Mouse (Mus musculus) left cerebral cortex, adult 8-10 months (tissue): ENCODE results near the gene Bbs10. TPM values are rescaled to one million over a fixed set of nuclear protein-coding genes. Genes with fewer than 3 reads are reported as not detected.

Source experiments
- DNase-seq, 2 experiments: peaks; one replicate each; pipeline ENCODE4 v3.0.0; 2022; ENCODE audit warnings: low spot score in 2 of 2
- total RNA-seq, 4 experiments: library from RNA; stranded (reverse); gene quantifications; 2 replicates each; pipeline ENCODE4 v1.2.4; 2022

Gene Bbs10
- total RNA-seq, result 1 to 10 TPM; 5.5 to 6.5 (median 5.7) TPM

DNA sequence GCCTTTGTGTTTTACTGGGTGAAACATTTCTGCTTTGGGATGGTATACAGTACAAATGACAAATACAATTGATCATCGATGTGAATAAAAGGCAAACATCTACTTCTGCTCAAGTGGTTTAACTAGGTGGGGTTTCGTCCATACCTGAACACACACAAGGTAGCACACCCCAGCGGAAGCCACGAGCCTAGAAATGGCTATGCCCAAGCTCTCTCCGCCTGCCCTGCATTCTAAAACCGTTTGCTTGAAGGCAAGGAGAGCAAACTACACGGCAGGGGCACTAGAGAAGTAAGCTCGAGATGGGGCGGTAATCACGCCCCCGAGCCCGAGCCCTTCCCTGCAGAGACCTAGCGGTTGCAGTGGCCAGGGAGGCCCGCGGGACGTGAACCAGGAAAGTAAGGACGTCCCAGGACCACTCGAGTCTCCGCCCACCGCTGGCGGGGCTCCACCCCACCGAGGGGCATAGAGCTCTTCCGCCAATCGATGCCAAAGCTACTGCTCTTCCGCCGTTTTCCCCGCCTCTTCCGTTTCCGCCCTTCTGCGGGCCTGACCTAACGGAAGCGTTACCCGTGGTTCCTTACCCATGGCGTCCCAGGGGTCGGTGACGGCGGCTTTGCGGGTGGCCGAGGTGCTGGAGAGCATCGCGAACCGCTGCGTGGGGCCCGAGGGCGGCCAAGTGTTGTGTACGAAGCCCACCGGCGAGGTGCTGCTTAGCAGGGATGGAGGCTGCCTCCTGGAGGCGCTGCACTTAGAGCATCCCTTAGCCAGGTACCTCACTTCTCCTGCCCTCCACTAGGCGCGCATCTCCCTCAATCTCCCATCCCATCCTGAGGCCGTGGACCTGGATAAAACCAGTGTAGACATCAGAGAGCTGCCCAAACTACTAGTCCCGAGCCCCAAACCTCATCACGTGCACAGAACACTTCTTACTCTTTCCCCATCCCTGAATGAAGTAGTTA, at the start of gene Bbs10:
TSS of gene Bbs10 (plus strand) at position 540 of the 959 bp plus-strand sequence.
- peak; percentile 91 to 95 for DNase-seq

DNA sequence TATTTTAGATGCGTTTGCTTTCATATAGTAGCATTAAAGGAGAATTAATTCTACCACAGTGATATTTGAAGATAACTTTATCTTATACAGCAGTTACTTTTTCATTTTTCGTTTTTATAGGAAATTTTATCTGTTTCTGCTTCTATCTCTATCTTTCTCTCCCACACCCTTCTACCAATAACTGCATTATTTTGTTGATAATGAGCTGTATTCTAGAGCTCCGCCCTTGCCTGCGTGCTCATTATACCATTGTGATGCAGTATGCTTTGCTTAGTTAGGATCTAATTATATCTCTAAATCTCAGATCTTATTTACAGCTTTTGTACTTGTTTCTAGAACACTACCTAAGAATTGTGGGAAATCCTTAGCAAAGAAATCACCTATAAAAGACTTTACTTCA, 48.3 kb upstream of the Bbs10 start:
- no peak for DNase-seq

DNA sequence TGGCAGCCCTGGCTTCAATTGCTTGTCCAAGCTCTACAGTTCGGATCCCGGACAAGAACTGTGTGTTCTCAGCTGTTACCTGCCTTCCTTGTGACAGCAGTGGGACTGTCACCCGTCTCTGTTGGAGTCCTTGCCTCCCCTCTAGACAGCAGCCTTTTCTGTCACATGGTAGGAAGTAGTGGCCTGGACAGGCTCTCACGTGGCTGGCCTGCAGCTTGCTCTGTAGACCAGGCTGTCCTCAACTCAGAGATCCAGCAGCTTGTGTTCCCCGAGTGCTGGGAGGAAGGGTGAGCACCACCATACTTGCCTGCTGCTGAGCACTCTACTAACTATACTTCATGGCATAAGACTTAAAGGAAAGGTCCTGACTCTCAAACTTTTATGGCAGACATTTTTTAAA, 46.8 kb upstream of the Bbs10 start:
- no peak for DNase-seq

DNA sequence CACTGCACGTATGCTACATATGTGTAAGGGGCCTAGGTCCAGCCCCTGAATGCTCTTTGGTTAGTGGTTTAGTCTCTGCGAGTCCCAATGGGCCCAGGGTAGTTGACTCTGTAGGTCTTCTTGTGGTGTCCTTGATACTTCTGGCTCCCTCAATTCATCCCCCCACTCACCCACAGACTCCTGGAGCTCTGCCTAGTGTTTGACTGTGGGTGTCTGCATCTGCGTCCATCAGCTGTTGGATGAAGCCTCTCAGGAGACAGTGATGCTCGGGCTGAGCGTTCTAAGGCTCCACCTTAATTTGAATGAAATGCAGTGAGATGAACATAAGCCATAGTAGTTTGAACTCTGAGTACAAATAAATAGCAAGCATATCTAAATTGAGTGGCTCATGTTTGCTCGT, 43.3 kb upstream of the Bbs10 start:
- DNase-seq, result peak in 1 of 2 experiments; percentile 62

DNA sequence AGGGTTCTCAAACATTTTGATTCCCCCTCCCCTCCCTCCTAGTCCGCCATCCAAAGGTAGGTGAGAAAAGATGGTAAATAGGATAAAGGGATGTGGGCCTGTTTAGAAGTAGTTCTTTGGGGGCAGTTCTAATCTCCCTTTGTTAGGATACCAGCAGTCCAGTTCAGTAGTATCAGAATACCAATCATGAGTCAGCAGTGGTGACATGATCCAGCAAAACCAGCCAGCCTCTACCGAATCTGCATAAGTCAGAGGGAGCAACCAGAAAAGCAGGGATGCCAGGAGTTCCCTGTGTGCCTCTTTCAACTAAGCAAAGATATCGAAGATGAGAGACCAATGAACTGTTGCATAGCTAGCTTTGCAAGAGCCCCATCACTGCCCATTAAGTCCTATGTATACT, 42.3 kb upstream of the Bbs10 start:
- DNase-seq, result no peak

DNA sequence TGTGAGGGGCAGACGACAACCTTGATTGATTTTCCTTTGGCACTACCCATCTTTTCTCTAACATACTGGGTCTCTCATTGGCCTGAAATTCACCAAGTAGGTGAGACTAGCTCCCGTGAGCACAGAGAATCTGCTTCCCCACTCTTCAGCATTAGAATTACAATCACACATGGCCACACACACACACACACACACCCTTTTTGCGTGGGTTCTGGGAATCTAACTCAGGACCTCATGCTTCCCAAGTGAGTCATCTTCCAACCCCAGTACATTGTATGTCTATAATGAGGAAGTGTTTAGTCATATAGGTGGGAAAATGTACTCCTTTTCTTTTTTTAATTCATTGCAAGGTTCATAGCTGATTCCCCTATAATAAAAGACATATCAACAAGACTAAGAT, 41.1 kb upstream of the Bbs10 start:
- peak in 1 of 2 experiments; percentile 66 for DNase-seq

DNA sequence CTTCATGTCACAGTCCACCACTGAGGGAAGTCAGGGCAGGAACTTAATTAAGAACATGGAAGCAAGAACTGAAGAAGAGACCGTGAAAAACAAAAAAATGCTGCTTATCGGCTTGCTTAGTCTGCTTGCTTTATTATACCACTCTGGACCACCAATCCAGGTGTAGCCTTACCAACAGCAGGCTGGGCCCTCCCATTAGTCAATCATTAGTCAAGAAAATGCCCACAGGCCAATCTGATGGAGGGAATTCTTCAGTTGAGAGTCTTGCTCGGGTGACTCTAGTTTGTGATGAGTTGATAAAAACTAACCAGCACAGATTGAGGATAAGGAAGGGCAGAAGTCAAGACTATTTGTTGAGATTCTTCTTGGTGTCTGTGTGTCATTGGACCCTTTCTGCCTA, 40.2 kb upstream of the Bbs10 start:
- no peak for DNase-seq

DNA sequence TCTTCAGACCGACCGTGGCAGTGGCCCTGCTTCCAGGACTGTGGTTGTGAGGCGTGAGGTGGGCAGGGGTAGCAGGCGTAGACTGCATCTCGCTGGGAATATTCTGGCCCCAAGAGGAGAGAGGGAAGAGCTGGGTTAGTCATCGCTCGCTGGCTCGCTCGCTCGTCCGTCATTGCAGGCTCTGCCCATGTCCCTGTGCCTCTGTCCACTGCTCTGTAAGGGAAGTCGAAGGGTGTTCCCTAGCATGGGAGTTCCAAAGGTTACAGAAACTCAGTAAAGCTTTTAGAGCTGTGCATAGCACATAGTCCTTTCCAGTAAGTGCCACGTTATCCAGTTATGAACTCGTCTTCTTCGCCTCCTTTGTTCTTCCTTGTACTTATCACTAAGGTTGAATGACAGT, 26.8 kb upstream of the Bbs10 start:
- DNase-seq, result no peak

DNA sequence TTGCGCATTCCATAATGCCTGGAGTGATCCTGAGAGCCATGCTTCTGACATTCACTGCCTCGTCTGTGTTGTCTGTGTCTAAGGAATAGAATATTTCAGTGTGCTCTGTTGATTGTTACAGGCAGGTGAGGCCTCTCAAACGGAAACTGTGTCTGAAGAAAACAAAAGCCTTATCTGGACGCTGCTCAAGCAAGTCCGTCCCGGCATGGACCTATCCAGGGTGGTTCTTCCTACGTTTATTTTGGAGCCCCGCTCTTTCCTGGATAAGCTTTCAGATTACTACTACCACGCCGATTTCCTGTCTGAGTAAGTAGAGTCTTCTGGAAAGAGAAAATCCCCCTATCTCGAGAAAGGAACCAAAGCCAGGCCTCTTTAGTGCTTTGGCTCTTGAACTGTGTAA, 25.6 kb upstream of the Bbs10 start:
- no peak for DNase-seq

DNA sequence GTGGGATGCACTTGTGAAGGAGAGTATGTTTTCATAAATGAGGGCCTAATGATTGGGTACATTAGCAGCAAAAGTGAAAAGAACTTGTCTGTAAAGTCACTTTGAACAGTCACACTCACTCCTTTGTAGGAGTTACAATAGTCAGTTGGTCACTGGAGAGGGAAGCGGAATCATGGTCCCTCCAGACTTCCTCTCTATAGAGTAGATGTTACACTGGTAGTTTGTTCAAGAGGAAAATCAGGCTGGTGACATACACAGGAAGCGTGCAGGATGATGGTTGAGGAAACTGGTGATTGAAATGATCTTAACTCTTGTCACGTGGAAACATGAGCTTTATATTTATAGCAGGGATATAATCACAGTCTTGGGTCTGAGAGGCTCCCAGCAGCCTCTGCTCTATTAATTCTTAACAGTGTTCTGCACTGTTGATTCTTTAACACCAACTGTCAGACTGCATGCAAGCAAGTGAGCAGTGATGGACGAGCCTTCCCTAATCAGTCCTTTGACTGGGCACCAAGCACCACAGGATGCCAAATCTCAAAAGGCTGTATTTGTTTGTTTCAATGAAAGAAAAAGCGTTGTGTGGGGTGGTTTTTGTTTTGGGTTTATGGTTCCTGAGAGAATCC, 24.9 kb upstream of the Bbs10 start:
- DNase-seq, result no peak

DNA sequence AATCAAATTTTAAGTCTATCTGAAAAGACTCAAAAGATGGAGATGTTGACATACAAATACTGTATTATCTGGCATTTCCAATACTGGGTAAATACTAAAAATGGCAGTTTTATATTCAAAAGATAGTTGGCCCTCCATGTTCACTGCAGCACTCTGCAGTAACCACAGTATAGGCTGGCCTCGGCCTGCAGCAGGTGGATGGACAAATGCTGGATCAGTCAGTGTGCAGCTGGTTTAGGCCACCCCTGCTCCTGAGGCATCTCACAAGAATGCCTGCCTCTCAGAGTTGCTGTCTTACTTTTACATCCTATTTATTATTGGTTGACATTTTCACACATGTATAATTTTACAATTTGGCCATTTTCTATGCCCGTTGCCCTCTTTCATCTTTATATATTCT, 22.7 kb upstream of the Bbs10 start:
- no peak for DNase-seq

DNA sequence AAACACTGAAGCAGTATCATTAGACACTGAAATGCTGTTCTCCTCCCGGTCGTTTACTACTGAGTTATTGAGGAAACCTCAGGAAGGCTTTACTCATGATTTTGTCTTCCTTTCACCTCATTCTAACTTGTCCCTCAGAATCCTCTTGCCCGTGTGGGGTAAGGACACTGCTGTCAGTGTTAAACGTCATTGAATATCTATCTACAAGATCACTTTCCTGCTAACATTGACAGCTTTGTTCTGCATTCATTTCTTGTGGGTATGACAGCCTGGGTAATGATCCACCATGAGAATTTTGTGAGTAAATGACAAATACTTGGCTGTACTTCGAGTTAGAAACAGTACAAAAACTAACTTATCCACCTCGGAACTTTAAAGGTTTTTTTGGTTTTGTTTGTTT, 848 bp upstream of the Bbs10 start:
- DNase-seq, result no peak

DNA sequence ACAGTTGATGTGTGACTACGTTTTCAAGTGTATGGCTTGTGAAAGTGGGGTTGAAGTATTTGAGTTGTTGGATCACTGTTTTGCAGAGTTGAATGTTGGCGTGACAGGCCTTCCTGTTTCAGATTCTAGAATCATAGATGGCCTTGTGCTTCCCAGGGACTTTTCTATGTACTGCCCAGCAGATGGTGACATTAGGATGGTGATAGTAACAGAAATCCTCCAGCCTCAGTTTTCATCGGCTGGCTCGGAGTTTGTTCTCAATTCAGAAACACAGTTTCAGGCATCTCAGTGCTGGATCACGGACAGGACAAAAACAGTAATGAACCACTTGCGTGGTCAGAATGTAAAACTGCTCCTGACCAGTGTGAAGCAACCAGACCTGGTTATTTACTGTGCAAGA, 1.1 kb downstream of the Bbs10 start:
- peak in 1 of 2 experiments; percentile 23 for DNase-seq

DNA sequence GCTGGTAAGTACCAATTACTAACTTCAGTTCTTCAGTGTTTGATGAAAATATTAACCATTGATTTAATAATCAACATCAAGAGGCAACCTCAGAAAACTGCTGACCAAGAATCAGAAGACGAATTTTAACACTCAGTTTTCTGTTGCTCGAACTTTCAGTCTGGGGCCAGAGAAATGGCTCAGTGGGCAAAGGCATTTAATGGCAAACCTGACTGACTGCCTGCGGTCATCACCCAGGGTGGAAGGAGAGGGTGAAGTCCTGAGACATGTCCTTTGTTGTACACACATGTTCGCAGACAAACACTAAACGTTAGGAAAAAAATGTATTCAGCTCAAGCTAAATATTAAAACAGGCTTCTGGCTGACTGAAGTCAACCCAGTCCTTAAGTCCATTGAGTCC, 2.6 kb downstream of the Bbs10 start:
- DNase-seq, result no peak

DNA sequence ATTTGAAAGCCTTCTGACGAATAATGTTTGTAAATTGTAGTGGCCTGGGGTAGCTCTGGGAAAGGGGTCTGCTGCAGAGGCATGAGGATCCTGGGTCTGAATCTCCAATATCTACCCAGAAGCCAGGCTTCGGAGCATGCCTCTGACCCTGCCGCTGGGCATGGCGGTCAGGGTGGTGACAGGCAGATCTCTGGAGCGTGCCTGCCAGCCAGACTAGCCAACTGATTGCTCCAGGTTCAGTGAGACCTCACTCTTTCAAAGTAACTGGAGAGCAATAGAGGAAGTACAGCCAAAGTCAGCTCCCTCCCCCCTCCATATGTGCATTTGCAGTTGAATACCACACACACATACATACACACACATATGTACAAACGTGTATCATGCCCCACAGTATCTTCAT, 4.0 kb downstream of the Bbs10 start:
- no peak for DNase-seq

DNA sequence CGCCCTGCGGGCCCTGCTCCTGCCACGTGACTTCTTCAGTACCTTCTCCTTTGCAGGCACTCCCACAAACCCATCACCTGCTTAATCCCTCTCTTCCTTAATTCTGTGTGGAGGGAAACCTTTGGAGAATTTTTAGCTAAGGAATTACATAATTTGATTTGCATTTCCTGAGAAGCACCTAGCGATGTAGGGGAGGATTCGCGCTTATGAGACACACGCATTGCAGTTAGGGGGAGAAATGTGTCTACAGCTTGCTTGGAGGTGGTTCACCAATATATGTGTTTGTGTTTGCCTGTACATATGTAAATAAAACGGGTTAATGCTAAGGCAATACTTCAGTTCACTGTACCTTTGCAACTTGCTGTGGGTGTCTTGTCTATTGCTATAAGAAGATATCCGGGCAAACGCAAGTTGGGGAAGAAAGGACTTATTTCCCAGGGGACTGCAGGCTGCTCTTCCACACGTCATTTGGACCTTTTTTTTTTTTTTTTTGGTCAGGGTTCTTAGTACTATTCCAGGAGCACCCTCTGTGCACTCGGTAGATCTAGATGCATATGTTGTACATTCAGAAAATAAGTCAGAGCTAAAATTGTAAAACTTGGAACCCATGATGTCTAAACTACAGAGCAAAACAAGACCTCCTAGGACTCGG, 10.5 kb downstream of the Bbs10 start:
- no peak for DNase-seq

DNA sequence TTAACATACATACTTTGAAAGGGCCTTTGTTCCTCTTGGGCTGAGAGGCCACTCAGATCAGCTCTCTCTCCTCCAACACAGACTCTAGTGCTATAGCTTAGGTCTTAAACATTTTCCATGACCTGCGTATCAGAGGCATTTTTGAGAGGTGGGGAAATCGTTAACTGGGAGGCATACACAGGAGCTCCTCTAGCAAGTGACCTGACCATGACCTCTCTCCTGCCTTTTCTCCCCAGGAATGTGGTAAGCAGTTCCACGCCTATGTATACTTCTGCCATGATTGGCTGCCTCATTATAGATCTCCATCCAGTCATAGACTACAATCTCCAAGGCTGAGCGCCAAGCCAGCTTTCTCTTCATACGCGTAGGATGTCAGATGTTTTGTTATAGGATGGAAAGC, 14.8 kb downstream of the Bbs10 start:
- no peak for DNase-seq

DNA sequence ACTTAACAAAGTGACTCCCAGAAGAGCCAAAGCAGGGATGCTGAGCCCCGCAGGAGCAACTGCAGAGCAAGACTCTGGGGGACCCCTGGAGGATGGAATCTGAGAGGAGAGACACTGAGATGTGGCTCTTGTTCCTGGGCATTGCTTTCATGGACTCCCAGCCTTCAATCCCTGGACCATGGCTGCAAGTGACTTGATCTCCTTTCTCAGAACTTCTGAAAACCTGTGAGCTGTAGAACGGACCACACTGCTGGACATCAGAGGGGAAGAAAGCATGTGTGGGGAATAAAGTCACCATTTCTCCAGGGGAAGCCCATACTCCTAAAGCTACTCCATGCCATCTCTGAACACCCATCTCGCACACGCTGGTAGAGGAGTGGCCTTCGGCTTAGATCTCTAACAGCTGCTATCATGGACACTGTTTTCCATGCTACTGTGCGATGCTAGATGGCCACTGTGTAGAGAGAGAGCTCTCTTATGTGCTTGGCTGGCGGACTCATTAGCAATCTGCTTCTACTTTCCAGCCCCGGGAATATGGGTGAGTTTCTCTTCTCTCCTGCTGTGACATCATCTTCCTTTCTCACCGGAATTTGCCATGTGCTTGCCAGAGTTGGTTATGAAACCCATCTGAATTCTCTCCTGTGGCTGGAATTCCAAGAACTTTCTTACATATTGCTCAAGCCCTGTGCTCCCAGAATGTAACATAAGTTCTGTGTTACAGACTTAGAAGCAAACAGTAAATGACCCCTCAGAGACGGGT, 16.3 kb downstream of the Bbs10 start:
- peak in 1 of 2 experiments; percentile 62 for DNase-seq

DNA sequence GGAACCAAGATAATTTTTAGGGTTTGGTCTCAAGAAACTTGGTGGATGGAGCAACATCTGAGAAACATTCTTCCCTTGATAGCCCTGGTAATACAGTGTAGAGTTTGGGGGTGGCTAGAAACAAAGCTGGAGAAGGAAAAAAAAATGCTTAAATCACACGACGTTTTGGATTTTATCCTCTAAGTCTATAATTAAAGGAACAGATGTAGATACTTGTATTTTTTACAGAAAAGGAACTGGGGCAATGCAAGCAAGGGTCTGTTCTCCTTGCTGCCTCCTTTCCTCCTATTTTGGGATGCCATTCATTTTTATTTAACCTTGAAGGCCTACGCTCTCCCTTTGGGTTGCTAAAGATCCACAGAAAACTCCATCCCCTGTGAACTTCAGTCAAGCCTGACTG, 17.5 kb downstream of the Bbs10 start:
- no peak for DNase-seq

DNA sequence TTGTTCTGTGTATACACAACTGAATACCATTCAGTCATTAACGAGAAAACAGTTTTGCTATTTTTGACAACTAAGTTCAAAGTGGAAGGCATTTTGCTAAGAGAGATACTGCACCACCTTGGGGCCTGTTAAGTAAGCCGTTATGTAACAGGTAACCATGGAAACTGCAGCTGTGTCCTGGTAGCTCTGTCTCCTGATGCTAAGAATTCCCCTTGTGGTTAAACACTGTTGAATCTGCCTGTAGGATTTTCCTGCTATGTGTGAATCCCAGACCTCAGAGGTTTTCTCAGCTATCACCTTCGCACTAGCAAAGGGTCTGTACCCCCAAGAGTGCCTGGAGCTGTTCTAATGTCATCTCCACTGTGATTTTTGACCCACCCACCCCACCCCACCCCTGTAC, 19.5 kb downstream of the Bbs10 start:
- peak in 1 of 2 experiments; percentile 80 for DNase-seq

DNA sequence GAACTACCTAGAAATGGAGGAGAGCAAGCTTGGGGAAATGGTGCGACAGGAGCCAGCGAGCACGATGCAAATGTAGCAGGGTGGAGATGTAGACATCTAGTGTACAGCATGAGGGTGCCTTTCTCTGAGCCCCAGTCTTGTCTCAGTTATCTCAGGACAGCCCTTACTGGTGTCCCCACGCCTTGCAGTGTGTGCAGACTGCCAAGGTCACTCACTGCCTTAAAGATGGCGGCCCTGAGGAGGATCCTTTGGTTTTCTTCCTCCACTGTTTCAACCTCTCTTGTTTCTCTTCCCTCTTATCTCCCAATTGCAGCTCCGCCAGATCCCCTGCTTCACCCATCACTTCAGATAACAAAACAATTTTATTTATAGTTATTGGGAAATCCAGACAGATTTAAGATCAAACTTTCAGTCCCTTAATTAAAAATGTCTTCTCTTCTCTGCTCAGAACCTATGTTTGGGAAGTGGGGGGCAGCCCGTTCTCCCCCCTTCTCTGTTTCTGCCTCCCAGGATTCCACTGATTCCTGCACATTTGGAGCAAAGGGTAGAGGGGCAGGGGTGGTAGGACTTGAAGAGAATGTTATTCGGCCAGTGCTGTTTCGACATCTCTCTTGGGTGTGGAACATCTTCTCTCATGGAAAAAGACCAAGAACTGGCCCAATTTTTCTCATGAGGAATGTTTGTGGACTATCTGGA, 20.5 kb downstream of the Bbs10 start:
- DNase-seq, result no peak
